Mouse (Mus musculus): ENCODE measurements around the gene Tmem170.
"Not testable (repeated sequence)": the region's sequence is repeated elsewhere in the genome, so short reads cannot be mapped to it uniquely, and the experiment has no call there.

Gene Tmem170

DNA sequence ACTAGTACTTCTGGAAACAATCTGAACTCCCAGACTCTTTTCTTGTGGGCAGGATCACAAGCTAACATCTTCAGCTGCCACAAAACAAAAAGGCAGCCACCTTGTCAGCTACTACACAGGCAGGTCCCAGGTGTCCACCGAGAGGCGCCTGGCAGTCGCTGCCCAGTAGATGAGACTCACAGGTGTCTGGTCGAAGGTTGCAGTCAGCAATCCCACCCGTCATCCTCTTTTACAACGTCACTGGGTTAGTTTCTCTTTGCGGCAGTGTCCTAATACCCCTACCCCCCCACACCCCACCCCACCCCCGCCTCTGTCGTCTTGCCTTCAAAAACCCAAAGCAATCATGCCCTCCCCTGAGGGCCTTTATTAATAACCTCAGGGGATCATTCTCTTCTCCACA, 792 bp downstream of the Tmem170 start:
- DNase-seq (ENCODE audit: low read depth): no peak

DNA sequence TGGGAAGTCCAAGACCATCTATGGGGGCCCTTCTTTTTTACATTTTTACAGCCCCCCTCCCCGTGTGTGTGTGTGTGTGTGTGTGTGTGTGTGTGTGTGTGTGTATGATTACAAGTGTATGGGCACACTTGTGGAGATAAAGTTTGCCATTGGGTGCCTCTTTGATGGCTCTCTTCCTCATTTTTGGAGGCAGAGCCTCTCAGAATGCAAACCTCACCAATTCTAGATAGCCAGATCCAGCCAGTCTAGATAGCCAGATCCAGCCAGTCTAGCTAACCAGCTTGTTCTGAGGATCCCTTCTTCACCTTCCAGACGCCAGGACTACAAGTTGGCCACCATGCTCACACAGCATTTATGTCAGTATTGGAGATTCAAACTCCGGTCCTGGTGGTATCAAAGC, 5.3 kb downstream of the Tmem170 start:
- DNase-seq (ENCODE audit: low read depth): no peak

DNA sequence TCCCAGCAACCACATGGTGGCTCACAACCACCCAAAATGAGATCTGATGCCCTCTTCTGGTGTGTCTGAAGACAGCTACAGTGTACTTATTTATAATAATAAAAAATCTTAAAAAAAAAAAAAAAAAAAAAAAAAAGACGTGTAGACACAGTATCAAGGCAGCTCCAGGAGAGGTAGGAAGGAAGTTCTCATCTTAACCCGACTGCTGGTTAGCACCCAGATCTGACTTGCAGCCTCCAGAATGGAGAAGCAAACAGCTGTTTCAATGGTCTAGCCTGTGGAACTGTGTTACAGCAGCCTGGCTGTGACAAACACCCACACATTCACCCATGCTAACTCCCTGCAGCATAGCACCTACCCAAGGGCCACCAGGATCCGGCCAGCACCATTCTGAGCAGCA, 6.2 kb downstream of the Tmem170 start:
- no peak for DNase-seq (ENCODE audit: low read depth)

DNA sequence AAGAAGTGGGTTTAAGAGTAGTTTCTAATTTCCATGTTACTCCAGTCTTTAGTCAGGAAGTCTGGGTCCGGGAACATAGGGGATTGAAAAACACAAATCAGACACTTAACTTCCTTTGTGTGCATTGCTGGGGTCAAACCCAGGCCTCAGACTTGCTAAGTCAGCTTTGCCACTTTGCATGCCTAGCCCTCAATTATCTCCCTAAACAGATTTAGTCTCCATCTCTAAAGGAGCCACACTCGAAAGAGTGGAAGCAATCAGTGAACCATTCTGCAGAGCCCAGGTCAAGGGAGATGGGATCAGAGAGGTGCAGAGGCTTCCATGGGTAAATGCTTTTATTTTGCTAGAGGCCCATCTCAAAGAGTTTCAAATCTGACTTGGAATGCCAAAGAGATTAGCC, 7.9 kb downstream of the Tmem170 start:
- DNase-seq (ENCODE audit: low read depth): no peak

DNA sequence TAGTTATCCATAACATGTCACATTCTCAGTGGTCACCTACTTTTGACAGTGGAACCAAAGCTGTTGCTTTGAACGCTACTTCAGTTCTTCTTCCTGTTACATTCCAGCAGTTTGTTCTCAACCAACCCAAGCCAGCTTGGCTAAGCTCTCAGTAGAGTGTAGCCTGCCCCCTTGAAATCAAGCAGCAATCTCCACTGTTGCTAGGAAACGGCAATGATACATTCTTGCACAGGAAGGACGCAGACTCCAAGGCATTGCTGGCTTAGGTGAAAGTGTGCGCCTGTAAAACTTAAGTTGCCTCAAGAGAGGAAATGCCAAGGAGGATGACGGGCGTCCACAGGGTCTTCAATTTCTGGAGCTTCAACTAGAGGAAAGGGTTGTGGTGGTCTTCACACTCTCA, 10.7 kb downstream of the Tmem170 start:
- DNase-seq (ENCODE audit: low read depth): no peak

DNA sequence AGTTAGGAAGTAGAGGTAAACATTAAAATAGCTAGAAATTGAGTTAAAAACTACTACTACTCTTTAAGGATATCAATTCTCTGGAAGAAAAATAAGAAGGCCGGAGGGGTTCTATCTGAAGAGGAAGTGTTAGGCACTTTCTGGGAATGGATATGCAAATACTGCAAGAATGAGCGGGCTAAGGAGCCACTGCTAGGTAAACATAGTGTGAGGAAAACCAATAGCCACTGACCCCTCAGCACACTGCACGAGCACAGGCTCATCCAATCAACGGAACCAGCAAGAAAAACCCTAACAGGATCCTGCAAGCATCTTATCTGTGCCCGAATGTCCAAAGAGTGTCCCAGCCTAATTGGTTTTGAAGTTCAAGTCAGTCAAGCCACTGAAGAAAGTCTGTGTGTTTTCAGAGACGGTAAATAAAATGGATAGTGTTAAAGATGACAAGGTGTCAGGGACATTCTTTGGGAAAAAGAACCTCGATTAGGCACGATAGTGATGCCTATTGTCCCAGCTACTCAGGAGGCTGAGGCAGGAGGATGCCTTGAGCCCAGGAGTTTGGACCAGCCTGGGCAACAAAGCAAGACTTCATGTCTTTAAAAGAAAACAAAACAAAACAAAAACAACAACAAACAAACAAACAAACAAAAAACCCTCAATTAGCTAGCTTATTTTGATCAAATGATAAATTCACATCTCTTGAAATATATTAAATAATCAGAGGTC, 11.3 kb downstream of the Tmem170 start:
- DNase-seq (ENCODE audit: low read depth): no peak

DNA sequence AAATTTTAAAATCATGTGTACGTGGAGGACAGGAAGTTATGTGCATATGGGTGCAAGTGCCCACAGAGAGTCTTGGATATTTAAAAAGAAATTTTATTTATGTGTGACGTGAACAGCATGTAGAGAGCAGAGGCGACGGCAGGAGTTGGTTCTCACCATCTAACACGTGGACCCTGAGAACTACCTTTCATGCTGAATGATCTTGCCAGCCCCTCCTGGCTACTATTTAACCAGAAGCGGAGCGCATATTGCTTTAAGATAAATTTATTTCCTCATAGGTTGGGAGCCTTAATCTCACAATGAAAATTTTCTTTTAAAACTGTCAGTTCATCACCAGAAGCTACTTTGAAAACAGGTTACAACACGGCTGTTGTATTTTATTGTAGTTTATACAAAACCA, 11.9 kb downstream of the Tmem170 start:
- no peak for DNase-seq (ENCODE audit: low read depth)

DNA sequence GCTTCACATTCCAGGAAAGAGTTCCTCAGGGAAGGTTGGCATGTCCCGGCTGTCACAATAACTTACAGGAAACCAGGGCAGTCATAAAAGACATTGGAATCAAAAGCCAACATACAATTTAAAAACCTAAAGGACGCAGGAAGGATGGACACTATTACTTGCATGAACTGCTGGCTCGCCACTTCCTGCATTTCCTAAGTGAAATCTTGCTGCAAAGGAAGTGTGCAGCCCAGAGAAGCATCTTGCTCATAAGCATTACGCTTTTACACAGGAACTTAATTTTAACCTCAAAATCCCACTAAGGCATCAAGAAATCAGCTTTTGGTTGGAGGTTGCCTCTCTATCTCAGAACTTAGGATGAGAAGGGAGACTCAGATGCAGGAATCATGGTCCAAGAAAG, 13.3 kb downstream of the Tmem170 start:
- no peak for DNase-seq (ENCODE audit: low read depth)

DNA sequence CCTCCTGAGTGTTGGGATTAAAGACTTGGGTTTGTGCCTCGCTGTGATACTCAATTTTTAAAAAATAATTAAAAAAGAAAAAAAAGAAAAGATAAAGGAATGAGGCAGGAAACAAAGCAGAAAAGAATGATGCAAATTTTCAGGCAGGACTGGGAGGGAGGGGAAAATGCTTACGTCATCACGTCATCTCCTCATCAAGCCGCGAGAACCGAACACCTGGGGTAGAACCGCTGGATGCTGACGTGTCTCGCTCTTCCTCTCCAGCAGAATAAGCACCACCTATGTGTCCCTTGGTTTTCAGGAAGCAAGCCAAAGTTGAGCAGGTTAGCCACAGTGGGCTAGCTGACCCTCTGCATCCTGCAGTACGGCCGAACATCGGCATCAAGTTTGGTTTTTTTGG, 20.6 kb downstream of the Tmem170 start:
- DNase-seq (ENCODE audit: low read depth): no peak

DNA sequence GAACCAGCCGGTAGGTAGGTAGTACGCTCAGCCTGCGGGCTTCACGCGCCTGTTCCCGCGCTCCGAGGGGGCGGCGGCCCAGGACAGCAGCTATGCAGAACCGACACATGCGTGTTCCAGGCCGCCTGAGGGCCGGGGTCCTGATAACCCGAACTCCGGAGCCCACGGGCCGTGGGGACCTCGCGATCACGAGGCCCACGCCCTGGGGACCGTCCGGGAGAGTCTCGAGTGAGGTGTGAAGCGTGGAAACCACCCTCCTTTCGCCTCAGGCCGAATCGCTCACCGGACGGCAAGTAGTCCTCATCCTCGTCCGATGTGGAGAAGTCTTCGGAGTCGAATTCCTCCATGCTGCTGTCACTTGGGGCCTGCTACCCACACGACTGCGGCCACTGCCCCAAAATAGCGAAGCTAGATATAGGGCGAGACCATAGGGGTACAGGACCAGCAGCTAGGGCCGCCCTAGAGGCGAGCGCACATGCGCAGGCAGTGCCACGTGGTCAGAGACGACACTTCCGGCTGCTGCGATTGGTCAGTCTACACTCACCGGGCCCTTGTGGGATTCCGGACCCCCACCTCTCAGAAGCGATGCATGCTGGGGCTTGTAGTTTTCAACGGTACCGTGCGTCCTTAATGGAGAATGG, 22.6 kb downstream of the Tmem170 start, which contains the start of gene Cfdp1:
Cfdp1 (minus strand) TSS at position 431 of the 641 bp plus-strand sequence.
- DNase-seq (ENCODE audit: low read depth): peak; percentile 98

DNA sequence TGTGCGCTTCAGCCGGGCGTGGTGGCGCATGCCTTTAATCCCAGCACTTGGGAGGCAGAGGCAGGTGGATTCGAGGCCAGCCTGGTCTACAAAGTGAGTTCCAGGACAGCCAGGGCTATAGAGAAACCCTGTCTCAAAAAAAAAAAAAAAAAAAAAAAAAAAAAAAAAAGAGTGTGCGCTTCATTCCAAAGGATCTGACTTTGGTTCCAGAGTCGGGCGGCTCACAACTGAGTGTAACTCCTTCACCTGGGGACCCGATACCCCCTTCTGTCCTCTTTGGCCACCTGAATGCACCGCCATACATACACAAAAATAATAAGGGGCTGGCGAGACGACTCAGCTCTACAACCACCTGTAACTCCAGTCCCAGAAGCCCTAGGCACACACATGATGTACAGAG, 23.3 kb downstream of the Tmem170 start:
- not testable (repeated sequence) for DNase-seq (ENCODE audit: low read depth)

DNA sequence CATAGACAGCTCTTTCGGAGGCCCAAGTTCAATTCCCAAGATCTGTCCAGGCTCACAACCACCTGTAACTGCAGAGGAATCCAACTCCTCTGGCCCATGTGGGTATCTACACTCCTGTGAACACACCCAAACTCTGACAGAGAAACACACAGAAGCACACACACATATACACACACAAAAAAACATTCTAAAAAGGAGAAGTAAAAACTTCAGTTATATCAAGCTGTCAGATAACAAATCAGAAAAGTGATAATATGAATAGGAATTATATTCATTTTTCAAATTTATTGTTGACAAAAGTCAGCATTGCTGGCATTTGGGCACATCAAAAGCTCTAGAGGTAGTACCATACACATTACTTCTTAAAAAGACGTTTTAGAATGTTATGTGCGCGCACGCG, 29.8 kb downstream of the Tmem170 start:
- DNase-seq (ENCODE audit: low read depth): no peak

DNA sequence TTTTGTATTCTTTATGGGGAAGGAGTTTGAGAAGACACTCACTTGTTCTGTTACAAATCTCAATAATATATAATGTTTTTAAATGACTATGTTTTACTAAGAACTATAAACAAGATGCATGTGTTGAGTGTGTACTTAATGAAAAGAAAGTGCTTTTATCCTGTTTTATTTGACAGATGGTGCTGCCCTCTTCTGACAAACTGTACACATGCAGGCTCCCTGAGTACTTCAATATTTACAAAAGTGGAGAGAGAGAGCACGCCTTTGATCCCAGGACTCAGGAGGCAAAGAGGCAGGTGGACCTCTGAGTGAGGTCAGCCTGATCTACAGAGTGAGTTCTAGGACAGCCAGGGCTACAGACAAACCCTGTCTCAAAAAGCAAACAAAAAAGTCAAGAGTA, 41.0 kb downstream of the Tmem170 start:
- peak; percentile 57 for DNase-seq (ENCODE audit: low read depth)

DNA sequence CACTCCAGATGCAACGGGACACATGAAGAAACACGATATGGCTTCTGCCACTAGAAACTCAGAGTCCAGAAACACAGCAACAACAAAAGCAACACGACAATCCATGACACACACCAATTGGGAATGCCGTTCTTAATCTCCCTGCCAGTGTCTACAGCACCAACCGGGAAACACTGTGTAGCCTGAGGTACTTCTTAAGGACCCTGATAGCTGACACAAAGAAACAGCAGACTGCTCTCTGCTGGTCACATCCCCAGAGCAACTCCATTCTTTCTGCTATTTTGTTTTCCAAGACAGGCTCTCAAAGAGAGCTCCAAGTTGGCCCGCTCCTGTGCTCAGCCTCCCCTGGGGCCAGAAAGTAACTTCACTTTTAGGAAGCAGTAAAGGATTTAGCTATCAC, 42.5 kb downstream of the Tmem170 start:
- DNase-seq (ENCODE audit: low read depth): no peak

DNA sequence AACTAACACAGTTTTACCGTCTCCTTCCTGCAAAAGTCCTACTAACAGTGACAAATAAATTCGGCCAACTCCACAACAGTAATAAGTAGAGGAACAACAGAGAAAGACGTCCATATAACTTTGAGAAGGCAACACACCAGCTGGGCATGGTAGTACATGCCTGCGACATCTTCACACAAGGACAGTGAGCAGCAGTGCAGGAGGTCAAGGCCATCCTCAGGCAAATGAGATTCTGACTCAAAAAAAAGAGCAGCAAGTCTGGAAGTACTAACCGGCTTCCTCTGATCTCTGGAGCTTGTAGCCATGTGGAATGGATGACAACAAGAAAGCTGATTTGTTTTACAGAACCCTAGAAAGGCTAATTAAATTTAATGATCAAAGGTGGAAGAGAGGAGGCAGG, 43.6 kb downstream of the Tmem170 start:
- no peak for DNase-seq (ENCODE audit: low read depth)

DNA sequence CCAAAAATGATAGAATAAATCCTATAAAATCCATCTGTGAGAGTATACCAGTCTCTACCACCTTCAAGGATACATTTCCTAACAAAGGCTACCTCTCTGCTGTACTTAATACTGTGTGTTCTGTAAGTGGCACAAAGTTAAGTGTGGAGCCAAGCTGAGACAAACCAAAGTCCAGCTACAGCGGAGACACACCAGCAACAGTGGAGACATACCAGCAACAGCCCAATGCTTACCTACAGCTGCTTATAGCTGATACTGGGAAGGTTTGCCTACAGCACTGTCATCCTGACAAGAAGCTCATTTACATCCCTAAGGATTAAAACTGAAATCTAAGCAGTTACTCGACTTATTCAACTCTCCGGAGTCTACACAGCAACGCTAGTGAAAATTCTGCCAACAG, 44.6 kb downstream of the Tmem170 start:
- no peak for DNase-seq (ENCODE audit: low read depth)

DNA sequence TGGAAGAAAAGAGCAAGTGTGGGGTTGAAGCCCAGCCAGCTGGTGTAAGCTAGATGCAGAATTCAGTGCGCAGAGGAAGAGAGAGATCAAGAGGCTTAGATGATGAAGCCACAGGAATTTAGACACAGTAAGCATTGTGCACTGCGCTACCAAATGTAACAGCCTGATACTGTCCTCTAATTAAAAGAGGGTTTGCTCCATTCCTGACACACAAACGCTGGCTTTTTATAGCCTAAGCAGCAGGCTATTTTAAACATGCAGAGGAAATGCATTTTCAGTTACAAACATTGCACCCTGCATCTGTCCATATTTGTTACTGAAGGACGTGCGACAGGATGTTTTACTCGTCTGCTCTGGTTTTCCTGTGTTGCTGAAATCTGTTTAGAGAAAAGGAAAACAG, 48.0 kb downstream of the Tmem170 start:
- DNase-seq (ENCODE audit: low read depth): no peak

DNA sequence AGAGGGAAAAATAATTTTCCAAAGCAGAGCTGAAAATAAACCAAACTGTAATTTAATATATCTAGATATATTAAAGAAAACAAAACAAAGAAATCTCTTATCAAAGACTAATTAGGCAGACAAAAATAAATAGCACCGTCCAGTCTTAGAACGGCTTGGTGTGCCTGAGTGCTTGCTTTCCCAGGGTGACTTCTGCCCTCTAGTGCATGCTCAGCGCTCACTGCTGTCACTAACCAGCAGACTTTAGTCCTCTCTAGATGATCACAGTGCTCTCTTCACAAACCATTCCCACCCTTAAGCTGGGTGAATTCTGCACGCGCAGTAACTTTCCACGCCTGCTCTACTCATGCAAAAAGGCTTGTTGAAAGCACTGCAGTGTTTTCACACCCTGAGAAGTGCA, 51.3 kb downstream of the Tmem170 start:
- peak; percentile 37 for DNase-seq (ENCODE audit: low read depth)

DNA sequence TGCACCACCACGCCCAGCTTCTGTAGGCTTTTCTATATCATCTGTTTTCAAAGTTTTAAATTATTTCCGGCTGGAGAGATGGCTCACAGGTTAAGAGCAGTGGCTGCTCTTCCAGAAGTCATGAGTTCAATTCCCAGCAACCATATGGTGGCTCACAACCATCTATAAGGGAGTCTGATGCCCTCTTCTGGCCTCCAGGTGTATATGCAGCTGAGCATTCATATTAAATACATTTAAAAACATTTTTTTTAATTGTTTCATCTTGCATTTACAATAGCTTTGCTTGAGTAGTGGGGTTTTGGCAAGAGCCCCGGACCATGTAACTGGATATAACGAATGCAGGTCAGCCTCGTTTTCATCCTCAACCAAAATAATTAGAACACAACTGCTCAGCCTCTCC, 52.2 kb downstream of the Tmem170 start:
- peak; percentile 29 for DNase-seq (ENCODE audit: low read depth)

DNA sequence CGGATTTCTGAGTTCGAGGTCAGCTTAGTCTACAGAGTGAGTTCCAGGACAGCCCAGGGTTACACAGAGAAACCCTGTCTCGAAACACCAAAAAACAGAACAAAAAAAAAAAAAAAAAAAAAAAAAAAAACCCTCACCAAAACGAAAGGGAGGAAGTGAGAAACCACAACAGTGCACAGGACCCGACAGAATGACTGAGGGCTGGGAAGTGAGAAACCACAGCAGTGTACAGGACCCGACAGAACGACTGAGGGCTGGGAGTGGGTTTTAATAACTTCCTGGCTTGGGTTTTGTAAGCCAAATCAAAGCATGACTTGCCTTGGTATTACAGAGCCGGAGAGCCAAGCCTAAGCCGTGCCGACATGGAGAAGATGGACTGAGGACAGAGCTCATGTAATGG, 55.4 kb downstream of the Tmem170 start:
- DNase-seq (ENCODE audit: low read depth): peak; percentile 93

DNA sequence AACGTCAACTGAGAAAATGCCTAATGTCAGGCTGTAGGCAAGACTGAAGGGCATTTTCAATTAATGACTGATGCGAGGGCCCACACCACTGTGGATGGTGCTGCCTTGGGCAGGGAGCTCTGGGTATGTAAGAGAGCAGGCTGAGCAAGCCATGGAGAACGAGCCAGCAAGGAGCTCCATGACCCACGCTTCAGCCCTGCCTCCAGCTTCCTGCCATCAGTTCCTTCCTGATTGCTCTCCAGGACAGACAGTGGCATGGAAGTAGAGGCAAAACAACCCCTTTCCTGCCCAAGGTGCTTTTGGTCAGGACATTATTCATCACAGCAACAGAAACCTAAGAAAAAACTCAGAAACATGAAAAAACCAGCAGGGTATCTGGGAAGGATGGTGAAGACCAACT, 55.9 kb downstream of the Tmem170 start:
- no peak for DNase-seq (ENCODE audit: low read depth)

DNA sequence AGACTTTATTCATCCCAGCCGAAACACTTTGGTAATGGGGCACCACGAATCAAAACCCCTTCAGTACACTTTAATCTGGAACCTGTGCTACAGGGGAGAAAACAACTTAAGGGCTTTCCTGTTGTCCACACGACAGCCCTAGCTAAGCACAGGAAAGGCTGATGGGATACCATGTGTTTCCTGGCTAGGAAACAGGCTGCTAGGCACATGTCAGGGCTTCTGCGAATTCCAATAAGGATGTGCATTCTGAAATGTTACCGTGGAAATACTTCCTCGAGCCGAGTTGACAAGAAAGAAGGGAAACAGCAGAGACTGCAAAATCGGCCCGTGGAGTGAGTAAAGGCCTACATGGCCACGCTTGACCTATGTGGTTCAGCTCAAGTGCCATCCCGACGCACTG, 56.5 kb downstream of the Tmem170 start:
- no peak for DNase-seq (ENCODE audit: low read depth)

DNA sequence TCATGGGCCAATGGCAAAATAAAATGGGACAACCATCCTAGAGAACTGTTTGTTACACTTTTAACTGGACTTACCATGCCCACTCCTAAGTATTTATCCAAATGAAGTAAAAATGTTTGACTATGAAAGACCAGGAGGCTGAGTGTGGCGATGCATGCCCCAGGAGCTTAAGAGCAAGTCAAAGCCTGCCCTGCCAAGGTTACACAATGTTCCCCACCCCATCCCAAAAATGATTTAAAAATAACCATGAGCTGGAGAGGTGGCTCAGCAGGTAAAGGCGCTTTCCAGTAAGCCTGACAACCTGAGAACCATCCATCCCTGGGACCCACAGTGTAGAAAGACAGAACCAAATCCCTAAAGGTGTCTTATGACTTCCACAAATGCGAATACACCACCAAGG, 58.0 kb downstream of the Tmem170 start:
- DNase-seq (ENCODE audit: low read depth): no peak

DNA sequence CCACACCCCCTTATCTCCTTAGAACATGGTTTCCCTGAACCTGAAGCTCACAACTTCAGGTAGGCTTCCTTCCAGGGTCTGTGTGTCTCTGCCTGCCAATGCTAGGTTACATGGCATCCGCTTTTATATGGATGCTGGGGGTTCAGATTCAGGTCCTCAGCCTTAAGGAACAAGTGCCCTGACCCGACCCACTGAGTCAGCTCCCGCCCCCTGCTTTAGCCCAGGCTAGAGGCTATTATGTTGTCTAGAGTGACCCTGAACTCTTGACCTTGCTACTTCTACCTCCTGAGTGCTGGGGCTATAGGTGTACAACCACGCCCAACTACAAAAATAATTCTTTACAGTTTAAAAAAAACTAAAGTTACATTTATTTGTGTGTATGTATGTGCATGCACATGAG, 61.5 kb downstream of the Tmem170 start:
- DNase-seq (ENCODE audit: low read depth): no peak
